Mouse (Mus musculus) layer of hippocampus, adult 11-12 months (tissue): ENCODE data around the gene Smap2.
A peak's percentile ranks its signal among the peaks of the same experiment; 100 is the strongest.

ENCODE experiments used
- DNase-seq: peaks from one replicate; pipeline ENCODE4 v3.0.0; 2022; ENCODE audit warnings: low spot score

The Smap2 gene

GRCm38 (mm10) chr4:120974711-120975427 lies 42.2 kb downstream of the Smap2 start:
- no peak for DNase-seq

GRCm38 (mm10) chr4:120971842-120972241 lies 45.2 kb downstream of the Smap2 start:
- DNase-seq: no peak

GRCm38 (mm10) chr4:120969382-120970146 lies 47.5 kb downstream of the Smap2 start:
- peak; percentile 61 for DNase-seq

GRCm38 (mm10) chr4:120968486-120968885 lies 48.6 kb downstream of the Smap2 start:
- DNase-seq: no peak

GRCm38 (mm10) chr4:120955586-120955985 lies 61.5 kb downstream of the Smap2 start:
- DNase-seq: no peak

GRCm38 (mm10) chr4:120953667-120954066 lies 63.4 kb downstream of the Smap2 start:
- no peak for DNase-seq

GRCm38 (mm10) chr4:120953038-120953437 lies 64.0 kb downstream of the Smap2 start:
- no peak for DNase-seq

GRCm38 (mm10) chr4:120952163-120952562 lies 64.9 kb downstream of the Smap2 start:
- no peak for DNase-seq

- peak; percentile 84 for DNase-seq
Measured at GRCm38 (mm10) chr4:120951428-120951973, 65.5 kb downstream of the Smap2 start, which contains the start of gene Zfp69. Gene Zfp69, minus strand, starts transcription at chr4:120951699.

GRCm38 (mm10) chr4:120950763-120951427 lies 66.2 kb downstream of the Smap2 start:
- no peak for DNase-seq

- no peak for DNase-seq
Measured at GRCm38 (mm10) chr4:120948938-120949337, 68.1 kb downstream of the Smap2 start.

- no peak for DNase-seq
Measured at GRCm38 (mm10) chr4:120935006-120935405, 82.0 kb downstream of the Smap2 start.

- DNase-seq: no peak
Measured at GRCm38 (mm10) chr4:120930736-120931135, 86.3 kb downstream of the Smap2 start.

GRCm38 (mm10) chr4:120928686-120929085 lies 88.4 kb downstream of the Smap2 start:
- no peak for DNase-seq

GRCm38 (mm10) chr4:120925386-120925785 lies 91.7 kb downstream of the Smap2 start:
- DNase-seq: peak; percentile 29

GRCm38 (mm10) chr4:120924554-120925299 lies 92.3 kb downstream of the Smap2 start, which contains the start of gene Exo5:
Gene Exo5, minus strand, starts transcription at chr4:120925017.
- peak; percentile 91 for DNase-seq

- DNase-seq: no peak
Measured at GRCm38 (mm10) chr4:120921461-120921860, 95.6 kb downstream of the Smap2 start.
